Mouse (Mus musculus): Measurements from ENCODE around the gene Elp1.

The Elp1 gene

GRCm38 (mm10) chr4:56713155-56713554, 89.0 kb downstream of the Elp1 start:
- intact Hi-C loops (cut with DNase I), result no loop called here

- intact Hi-C loops (cut with DNase I), result no loop called here
Measured at GRCm38 (mm10) chr4:56702234-56702633, 99.9 kb downstream of the Elp1 start.

All from adrenal gland (tissue).